Mouse (Mus musculus): ENCODE measurements around the gene Kars. TPM values are rescaled to one million over a fixed set of nuclear protein-coding genes. Genes with fewer than 3 reads are reported as not detected.

Gene Kars
- polyA plus RNA-seq, 1 experiment, result 205 TPM

GRCm38 (mm10) chr8:111967246-111967870 is 43.8 kb downstream of the Kars start:
- TF ChIP-seq MYOG (IDR thresholded peaks at IDR 0.05; ENCODE audit: control insufficient read depth, extremely low read depth, insufficient read length) (no peak), FOSL1 (IDR thresholded peaks at IDR 0.05; ENCODE audit: insufficient read depth, low read length, poor library complexity, severe bottlenecking) (no peak), USF1 (IDR thresholded peaks at IDR 0.05; ENCODE audit: low read depth) (no peak), CEBPB (IDR thresholded peaks at IDR 0.05; ENCODE audit: low read depth) (no peak), MYOD1 (IDR thresholded peaks at IDR 0.05; ENCODE audit: control insufficient read depth, insufficient read length, low read depth) (no peak), MAX (IDR thresholded peaks at IDR 0.05) (no peak), CTCF (IDR thresholded peaks at IDR 0.05; ENCODE audit: control insufficient read depth, insufficient read depth, insufficient read length) (no peak)
- no peak overlapping the region for H3ac ChIP-seq (ENCODE audit: control insufficient read depth, insufficient read length, low read depth)
- no peaks in the 10 kb centered on the region for H3K79me3 ChIP-seq (ENCODE audit: low read depth)
- peaks cover 6% of the 10 kb centered on the region for H3K36me3 ChIP-seq (ENCODE audit: control insufficient read depth, insufficient read depth)
- no peaks in the 10 kb centered on the region for H3K27me3 ChIP-seq (ENCODE audit: control insufficient read depth, insufficient read depth, insufficient read length)
- no peaks in the 10 kb centered on the region for H3K79me2 ChIP-seq (ENCODE audit: control insufficient read depth, insufficient read depth)
- no peak overlapping the region for H3K4me3 ChIP-seq (ENCODE audit: insufficient read depth, poor library complexity, severe bottlenecking)

- H3ac ChIP-seq (ENCODE audit: control insufficient read depth, insufficient read length, low read depth), result no peak overlapping the region
- TF ChIP-seq CTCF (IDR thresholded peaks at IDR 0.05; ENCODE audit: control insufficient read depth, insufficient read depth, insufficient read length) (no peak), MYOD1 (IDR thresholded peaks at IDR 0.05; ENCODE audit: control insufficient read depth, insufficient read length, low read depth) (no peak), CEBPB (IDR thresholded peaks at IDR 0.05; ENCODE audit: low read depth) (no peak), MAX (IDR thresholded peaks at IDR 0.05) (no peak), USF1 (IDR thresholded peaks at IDR 0.05; ENCODE audit: low read depth) (no peak), MYOG (IDR thresholded peaks at IDR 0.05; ENCODE audit: control insufficient read depth, extremely low read depth, insufficient read length) (no peak), FOSL1 (IDR thresholded peaks at IDR 0.05; ENCODE audit: insufficient read depth, low read length, poor library complexity, severe bottlenecking) (no peak)
- H3K4me3 ChIP-seq (ENCODE audit: insufficient read depth, poor library complexity, severe bottlenecking), result no peak overlapping the region
- H3K27me3 ChIP-seq (ENCODE audit: control insufficient read depth, insufficient read depth, insufficient read length), result no peaks in the 10 kb centered on the region
- peaks cover 6% of the 10 kb centered on the region for H3K36me3 ChIP-seq (ENCODE audit: control insufficient read depth, insufficient read depth)
- no peaks in the 10 kb centered on the region for H3K79me3 ChIP-seq (ENCODE audit: low read depth)
- no peaks in the 10 kb centered on the region for H3K79me2 ChIP-seq (ENCODE audit: control insufficient read depth, insufficient read depth)
Observed at GRCm38 (mm10) chr8:111964849-111965561, 46.1 kb downstream of the Kars start.

- H3K27me3 ChIP-seq (ENCODE audit: control insufficient read depth, insufficient read depth, insufficient read length), result no peaks in the 10 kb centered on the region
- no peaks in the 10 kb centered on the region for H3K79me2 ChIP-seq (ENCODE audit: control insufficient read depth, insufficient read depth)
- H3ac ChIP-seq (ENCODE audit: control insufficient read depth, insufficient read length, low read depth), result no peak overlapping the region
- TF ChIP-seq CTCF (IDR thresholded peaks at IDR 0.05; ENCODE audit: control insufficient read depth, insufficient read depth, insufficient read length), result no peak
- no peak for TF ChIP-seq MYOD1 (IDR thresholded peaks at IDR 0.05; ENCODE audit: control insufficient read depth, insufficient read length, low read depth)
- TF ChIP-seq USF1 (IDR thresholded peaks at IDR 0.05; ENCODE audit: low read depth), result no peak
- TF ChIP-seq FOSL1 (IDR thresholded peaks at IDR 0.05; ENCODE audit: insufficient read depth, low read length, poor library complexity, severe bottlenecking), result no peak
- no peak for TF ChIP-seq MYOG (IDR thresholded peaks at IDR 0.05; ENCODE audit: control insufficient read depth, extremely low read depth, insufficient read length)
- no peak for TF ChIP-seq CEBPB (IDR thresholded peaks at IDR 0.05; ENCODE audit: low read depth)
- TF ChIP-seq MAX (IDR thresholded peaks at IDR 0.05), result no peak
- peaks cover 6% of the 10 kb centered on the region for H3K36me3 ChIP-seq (ENCODE audit: control insufficient read depth, insufficient read depth)
- H3K4me3 ChIP-seq (ENCODE audit: insufficient read depth, poor library complexity, severe bottlenecking), result no peak overlapping the region
- no peaks in the 10 kb centered on the region for H3K79me3 ChIP-seq (ENCODE audit: low read depth)
Observed at GRCm38 (mm10) chr8:111964351-111964750, 46.8 kb downstream of the Kars start.

GRCm38 (mm10) chr8:111963546-111963945 is 47.6 kb downstream of the Kars start:
- Histone ChIP-seq H3K27me3 (ENCODE audit: control insufficient read depth, insufficient read depth, insufficient read length) (no peaks in the 10 kb centered on the region), H3K79me2 (ENCODE audit: control insufficient read depth, insufficient read depth) (no peaks in the 10 kb centered on the region), H3K36me3 (ENCODE audit: control insufficient read depth, insufficient read depth) (peaks cover under 1% of the 10 kb centered on the region), H3K4me3 (ENCODE audit: insufficient read depth, poor library complexity, severe bottlenecking) (no peak overlapping the region), H3K79me3 (ENCODE audit: low read depth) (no peaks in the 10 kb centered on the region), H3ac (ENCODE audit: control insufficient read depth, insufficient read length, low read depth) (no peak overlapping the region)
- TF ChIP-seq MYOG (IDR thresholded peaks at IDR 0.05; ENCODE audit: control insufficient read depth, extremely low read depth, insufficient read length), result no peak
- TF ChIP-seq CTCF (IDR thresholded peaks at IDR 0.05; ENCODE audit: control insufficient read depth, insufficient read depth, insufficient read length), result no peak
- no peak for TF ChIP-seq FOSL1 (IDR thresholded peaks at IDR 0.05; ENCODE audit: insufficient read depth, low read length, poor library complexity, severe bottlenecking)
- TF ChIP-seq CEBPB (IDR thresholded peaks at IDR 0.05; ENCODE audit: low read depth), result no peak
- no peak for TF ChIP-seq USF1 (IDR thresholded peaks at IDR 0.05; ENCODE audit: low read depth)
- no peak for TF ChIP-seq MAX (IDR thresholded peaks at IDR 0.05)
- no peak for TF ChIP-seq MYOD1 (IDR thresholded peaks at IDR 0.05; ENCODE audit: control insufficient read depth, insufficient read length, low read depth)

GRCm38 (mm10) chr8:111963091-111963490 is 48.0 kb downstream of the Kars start:
- Histone ChIP-seq H3K79me3 (ENCODE audit: low read depth) (no peaks in the 10 kb centered on the region), H3ac (ENCODE audit: control insufficient read depth, insufficient read length, low read depth) (no peak overlapping the region), H3K27me3 (ENCODE audit: control insufficient read depth, insufficient read depth, insufficient read length) (no peaks in the 10 kb centered on the region), H3K4me3 (ENCODE audit: insufficient read depth, poor library complexity, severe bottlenecking) (no peak overlapping the region), H3K36me3 (ENCODE audit: control insufficient read depth, insufficient read depth) (no peaks in the 10 kb centered on the region), H3K79me2 (ENCODE audit: control insufficient read depth, insufficient read depth) (no peaks in the 10 kb centered on the region)
- TF ChIP-seq USF1 (IDR thresholded peaks at IDR 0.05; ENCODE audit: low read depth) (no peak), MYOD1 (IDR thresholded peaks at IDR 0.05; ENCODE audit: control insufficient read depth, insufficient read length, low read depth) (no peak), CEBPB (IDR thresholded peaks at IDR 0.05; ENCODE audit: low read depth) (no peak), FOSL1 (IDR thresholded peaks at IDR 0.05; ENCODE audit: insufficient read depth, low read length, poor library complexity, severe bottlenecking) (no peak), MAX (IDR thresholded peaks at IDR 0.05) (no peak), CTCF (IDR thresholded peaks at IDR 0.05; ENCODE audit: control insufficient read depth, insufficient read depth, insufficient read length) (no peak), MYOG (IDR thresholded peaks at IDR 0.05; ENCODE audit: control insufficient read depth, extremely low read depth, insufficient read length) (no peak)
